Mouse (Mus musculus) layer of hippocampus, adult 18-20 months (tissue): ENCODE data around the gene Yjefn3. TPM values are rescaled to one million over a fixed set of nuclear protein-coding genes. Genes with fewer than 3 reads are reported as not detected.
A peak's percentile ranks its signal among the peaks of the same experiment; 100 is the strongest.
"Not testable (repeated sequence)": the region's sequence is repeated elsewhere in the genome, so short reads cannot be mapped to it uniquely, and the experiment has no call there.

ENCODE experiments used
- DNase-seq, 2 experiments: peaks; one replicate each; pipeline ENCODE4 v3.0.0; 2022; ENCODE audit warnings: low spot score in 2 of 2
- long read RNA-seq: library from polyadenylated mRNA; stranded (forward); transcript quantifications from one replicate; pipeline ENCODE4 v2.0.0, GENCODE M21; 2021
- total RNA-seq, 2 experiments: library from RNA; stranded (reverse); gene quantifications; 2 replicates each; pipeline ENCODE4 v1.2.3; 2021

The Yjefn3 gene
- 10 to 100 TPM; 37.5 to 39.6 TPM for total RNA-seq
- long read RNA-seq, partial matches to known transcripts = 6 of 30 reads
- long read RNA-seq, other reads (novel, unspliced or antisense) = 23 of 30 reads

DNA sequence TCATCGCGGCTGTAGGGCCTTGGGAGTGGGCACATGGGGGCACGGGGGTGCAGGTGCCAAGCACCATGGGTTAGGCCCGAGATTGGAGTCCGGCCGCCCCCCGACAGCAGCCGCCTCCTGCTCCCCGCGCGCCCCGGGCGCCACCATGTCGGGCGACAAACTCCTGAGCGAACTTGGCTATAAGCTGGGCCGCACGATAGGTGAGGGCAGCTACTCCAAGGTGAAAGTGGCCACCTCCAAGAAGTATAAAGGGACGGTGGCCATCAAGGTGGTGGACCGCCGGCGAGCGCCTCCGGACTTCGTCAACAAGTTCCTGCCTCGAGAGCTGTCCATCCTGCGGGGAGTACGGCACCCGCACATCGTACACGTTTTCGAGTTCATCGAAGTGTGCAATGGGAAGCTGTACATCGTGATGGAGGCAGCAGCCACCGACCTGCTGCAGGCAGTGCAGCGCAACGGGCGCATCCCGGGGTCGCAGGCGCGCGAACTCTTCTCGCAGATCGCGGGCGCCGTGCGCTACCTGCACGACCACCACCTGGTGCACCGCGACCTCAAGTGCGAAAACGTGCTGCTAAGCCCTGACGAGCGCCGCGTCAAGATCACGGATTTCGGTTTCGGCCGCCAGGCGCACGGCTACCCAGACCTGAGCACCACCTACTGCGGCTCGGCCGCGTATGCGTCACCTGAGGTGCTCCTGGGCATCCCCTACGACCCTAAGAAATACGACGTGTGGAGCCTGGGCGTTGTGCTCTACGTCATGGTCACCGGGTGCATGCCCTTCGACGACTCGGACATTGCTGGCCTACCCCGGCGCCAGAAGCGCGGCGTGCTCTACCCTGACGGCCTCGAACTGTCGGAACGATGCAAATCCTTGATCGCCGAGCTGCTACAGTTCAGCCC, at the start of gene Yjefn3, which contains the start of the genes Tssk6 and Ndufa13:
Yjefn3 (minus strand) TSS at position 550 of the 900 bp plus-strand sequence.
Tssk6 (plus strand) TSS at position 22 of the 900 bp plus-strand sequence.
Ndufa13 (minus strand) TSS at position 396 of the 900 bp plus-strand sequence.
- DNase-seq = no peak

GRCm38 (mm10) chr8:69950300-69950699, 47.8 kb upstream of the Yjefn3 start:
- no peak for DNase-seq

DNA sequence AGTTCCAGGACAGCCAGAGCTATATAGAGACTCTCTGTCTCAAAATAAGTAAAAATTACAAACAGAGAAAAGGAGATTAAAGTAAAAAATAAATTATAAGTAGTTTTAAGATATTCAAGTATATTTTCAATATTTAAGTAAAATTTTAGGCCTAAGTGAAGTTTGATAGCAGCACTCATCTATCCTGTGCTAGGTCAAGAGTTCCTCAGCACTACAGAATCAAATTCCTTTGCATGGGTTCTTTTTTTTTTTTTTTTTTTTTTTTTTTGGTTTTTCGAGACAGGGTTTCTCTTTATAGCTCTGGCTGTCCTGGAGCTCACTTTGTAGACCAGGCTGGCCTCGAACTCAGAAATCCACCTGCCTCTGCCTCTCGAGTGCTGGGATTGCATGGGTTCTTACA, 40.0 kb upstream of the Yjefn3 start:
- not testable (repeated sequence) for DNase-seq

- no peak for DNase-seq
Observed at GRCm38 (mm10) chr8:69940386-69940785, 37.9 kb upstream of the Yjefn3 start.

DNA sequence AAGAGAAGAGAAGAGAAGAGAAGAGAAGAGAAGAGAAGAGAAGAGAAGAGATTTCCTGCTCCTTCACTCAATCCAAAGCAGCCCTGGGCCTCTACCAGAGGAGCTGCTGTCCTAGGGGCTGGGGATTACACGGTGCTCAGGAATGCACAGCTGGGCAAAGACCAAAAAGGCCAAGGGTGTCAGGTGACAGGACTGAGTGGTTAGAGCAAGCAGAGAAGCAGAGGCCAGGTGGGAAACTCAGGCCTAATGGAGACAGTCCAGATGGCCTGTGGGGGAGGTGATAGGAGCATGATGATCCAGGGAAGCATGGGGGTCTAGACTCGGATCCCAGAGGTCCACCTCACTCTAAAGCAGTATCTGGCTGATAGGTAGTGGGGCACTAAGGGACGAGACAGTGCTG, 37.1 kb upstream of the Yjefn3 start:
- DNase-seq = no peak

DNA sequence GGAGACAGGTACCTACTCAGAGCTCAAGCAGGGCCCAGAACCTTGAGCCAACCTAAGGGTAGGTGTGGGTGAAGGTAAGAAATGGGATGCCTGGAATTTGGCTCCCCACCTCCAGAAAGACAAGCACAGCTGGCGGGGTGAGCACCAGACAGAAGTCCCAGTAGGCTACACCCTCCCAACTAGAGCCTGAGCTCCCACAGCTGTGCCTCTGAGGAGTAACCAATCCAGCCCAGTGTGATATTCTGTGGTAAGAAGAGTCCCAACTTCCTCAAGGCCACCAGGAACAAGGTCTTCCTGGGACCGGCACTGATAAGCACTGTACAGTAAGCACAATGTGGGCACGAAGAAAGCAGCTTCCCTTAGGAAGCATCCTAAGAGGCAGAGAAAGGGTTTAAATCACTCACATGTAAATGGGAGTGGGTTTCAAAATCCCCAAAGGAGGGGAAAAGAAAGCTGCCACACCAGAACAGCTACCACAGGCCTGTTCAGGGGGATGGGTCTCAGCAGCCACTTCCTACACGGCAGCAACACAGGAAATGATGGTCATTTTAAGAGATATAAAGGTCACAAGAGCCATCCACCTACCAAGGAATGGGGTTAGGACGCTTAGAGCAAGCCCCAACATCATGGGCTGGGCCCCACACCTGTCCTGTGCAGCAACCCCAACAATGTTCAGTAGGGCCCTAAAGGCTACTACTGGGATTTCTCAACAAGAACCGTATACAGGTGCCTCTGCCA, 35.9 kb upstream of the Yjefn3 start:
- DNase-seq = no peak

DNA sequence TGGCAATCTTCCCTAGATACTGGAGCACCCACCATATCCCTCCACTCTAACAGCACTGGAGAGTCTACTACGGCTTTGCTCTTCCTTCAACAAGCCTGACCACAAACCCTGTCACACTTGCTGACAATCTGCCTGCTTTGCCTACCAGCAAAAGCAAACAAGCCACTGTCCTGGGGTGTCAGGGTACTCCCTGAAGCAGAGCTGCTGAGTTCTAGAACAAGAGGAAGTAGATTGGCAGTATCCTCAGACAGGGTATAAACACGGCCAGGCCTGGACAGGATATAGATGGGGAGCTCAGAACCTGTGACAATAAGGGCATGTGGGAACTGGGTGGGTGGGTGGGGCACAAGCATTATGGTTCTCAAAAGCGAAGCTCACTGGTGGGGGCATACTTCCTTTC, 35.0 kb upstream of the Yjefn3 start:
- DNase-seq = no peak

DNA sequence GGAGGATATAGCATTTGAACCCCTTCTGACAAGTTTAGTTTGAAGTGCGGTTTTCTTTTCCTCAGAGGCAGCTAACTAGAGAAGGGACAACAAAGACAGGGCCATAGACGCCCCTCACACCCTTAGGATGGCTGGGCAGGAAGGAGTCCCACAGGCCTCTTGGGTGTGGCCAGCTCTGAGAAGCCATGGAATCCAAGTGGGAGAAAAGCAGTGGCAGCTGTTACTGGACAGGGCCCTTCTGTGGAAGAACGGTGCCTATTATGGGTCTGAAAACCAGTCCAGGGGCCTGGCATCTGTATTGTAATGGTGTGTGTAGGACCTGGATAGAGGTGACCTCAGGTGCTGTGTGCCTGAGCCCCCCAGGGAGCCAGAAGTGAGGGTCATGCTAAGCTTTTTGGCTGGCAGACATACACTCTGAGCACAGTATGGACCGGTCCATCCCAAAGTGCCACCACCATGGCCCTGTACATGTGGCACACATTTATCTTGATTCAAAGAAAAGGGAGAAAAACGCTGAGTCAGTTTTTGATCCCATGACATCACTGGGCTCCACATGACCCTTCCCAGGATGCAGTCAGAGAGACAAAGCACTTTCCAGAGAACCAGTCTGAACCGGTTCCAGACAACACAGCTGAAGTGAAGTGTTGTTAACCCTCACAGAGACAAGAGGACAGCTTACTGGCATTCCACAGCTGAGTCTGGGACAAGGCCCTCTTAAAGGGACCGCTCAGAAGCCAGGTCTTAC, 33.7 kb upstream of the Yjefn3 start:
- DNase-seq = peak in 1 of 2 experiments; percentile 16

- no peak for DNase-seq
Observed at GRCm38 (mm10) chr8:69935431-69935830, 32.9 kb upstream of the Yjefn3 start.

GRCm38 (mm10) chr8:69934582-69934981, 32.1 kb upstream of the Yjefn3 start:
- DNase-seq = no peak

- no peak for DNase-seq
Observed at GRCm38 (mm10) chr8:69933811-69934210, 31.3 kb upstream of the Yjefn3 start.

GRCm38 (mm10) chr8:69926901-69927300, 24.4 kb upstream of the Yjefn3 start:
- DNase-seq = no peak

- DNase-seq = no peak
Observed at GRCm38 (mm10) chr8:69923986-69924385, 21.5 kb upstream of the Yjefn3 start.

- no peak for DNase-seq
Observed at GRCm38 (mm10) chr8:69921141-69921540, 18.6 kb upstream of the Yjefn3 start.

GRCm38 (mm10) chr8:69919876-69920662, 17.6 kb upstream of the Yjefn3 start:
- DNase-seq = peak in 1 of 2 experiments; percentile 25

GRCm38 (mm10) chr8:69919010-69919409, 16.5 kb upstream of the Yjefn3 start:
- DNase-seq = peak; percentile 67 to 92

GRCm38 (mm10) chr8:69918506-69918905, 16.0 kb upstream of the Yjefn3 start:
- no peak for DNase-seq

DNA sequence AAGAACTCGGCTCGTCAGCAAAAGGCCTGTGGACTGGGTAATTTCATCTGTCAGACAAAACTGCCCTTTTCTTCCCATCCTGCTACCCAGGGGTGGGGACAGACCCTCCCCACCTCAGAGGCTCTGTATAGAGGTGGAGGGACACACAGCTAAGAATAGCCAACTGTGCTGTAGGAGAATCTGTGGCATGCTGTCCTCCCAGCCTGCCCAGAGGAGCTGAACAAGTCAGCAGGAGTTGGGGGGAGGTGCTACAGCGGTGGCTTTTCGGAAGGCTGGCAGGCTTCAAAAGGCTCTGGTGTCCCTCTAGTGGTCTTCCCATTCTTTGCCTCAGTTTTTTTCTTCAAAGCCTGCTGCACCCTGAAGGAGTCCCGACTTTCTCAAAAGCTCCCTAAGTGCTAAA, 13.2 kb upstream of the Yjefn3 start:
- peak in 1 of 2 experiments; percentile 51 for DNase-seq

- DNase-seq = no peak
Observed at GRCm38 (mm10) chr8:69914526-69914925, 12.0 kb upstream of the Yjefn3 start.

DNA sequence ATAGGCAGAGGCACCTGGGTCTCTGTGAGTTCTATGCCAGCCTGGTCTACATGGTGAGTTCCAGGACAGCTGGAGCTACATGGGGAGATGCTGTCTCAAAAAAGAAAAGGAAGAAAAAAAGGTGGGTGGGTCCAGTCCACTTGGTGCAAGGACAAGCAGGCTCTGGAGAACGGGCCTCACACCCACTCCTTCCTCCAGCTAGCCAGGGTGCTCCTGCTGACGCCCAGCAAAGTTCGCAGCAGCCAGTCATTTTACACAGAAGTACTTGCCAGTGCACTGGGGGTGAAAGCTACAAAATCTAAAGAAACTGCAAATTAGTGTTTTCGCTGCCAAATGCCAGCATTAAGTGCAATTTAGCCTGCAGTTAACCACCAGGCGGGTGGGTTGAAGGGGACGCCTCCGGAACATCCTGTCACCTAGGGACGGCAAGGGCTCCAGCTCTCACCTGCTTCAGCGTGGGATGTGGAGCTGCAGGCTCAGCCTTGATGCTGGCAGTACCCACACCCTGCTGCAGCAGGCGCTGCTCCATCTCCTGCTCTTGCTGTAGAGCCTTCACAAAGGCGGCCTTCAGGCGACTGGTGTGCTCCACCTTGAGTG, 10.1 kb upstream of the Yjefn3 start:
- no peak for DNase-seq
